Mouse (Mus musculus) left cerebral cortex, adult 18-20 months (tissue): ENCODE measurements around the gene Dmp1. TPM values are rescaled to one million over a fixed set of nuclear protein-coding genes. Genes with fewer than 3 reads are reported as not detected.

Experiments
- DNase-seq, 2 experiments: peaks; one replicate each; pipeline ENCODE4 v3.0.0; 2021 to 2022; ENCODE audit warnings: low spot score in 2 of 2, mixed read lengths in 1 of 2
- long read RNA-seq, 2 experiments: library from polyadenylated mRNA; stranded (forward); transcript quantifications; one replicate each; pipeline ENCODE4 v2.0.0; 2021
- total RNA-seq, 2 experiments: library from RNA; stranded (reverse); gene quantifications; 2 replicates each; pipeline ENCODE4 v1.2.3; 2021

Gene Dmp1
- 1 to 10 TPM; 6.7 to 7.2 TPM for total RNA-seq
- long read RNA-seq, experiment 1, partial matches to known transcripts = 0 of 10 reads
- long read RNA-seq, experiment 1, other reads (novel, unspliced or antisense) = 10 of 10 reads
- long read RNA-seq, experiment 2, partial matches to known transcripts = 2 of 7 reads
- long read RNA-seq, experiment 2, other reads (novel, unspliced or antisense) = 5 of 7 reads

- DNase-seq = no peak
These were observed at the start of gene Dmp1 for GRCm38 (mm10) chr5:104202351-104202750. Dmp1 (plus strand) TSS chr5:104202613.

- DNase-seq = no peak
These were observed 44.7 kb upstream of the Dmp1 start for GRCm38 (mm10) chr5:104157701-104158100.

- peak; percentile 43 to 61 for DNase-seq
These were observed 43.9 kb upstream of the Dmp1 start for GRCm38 (mm10) chr5:104158332-104159052.

DNA sequence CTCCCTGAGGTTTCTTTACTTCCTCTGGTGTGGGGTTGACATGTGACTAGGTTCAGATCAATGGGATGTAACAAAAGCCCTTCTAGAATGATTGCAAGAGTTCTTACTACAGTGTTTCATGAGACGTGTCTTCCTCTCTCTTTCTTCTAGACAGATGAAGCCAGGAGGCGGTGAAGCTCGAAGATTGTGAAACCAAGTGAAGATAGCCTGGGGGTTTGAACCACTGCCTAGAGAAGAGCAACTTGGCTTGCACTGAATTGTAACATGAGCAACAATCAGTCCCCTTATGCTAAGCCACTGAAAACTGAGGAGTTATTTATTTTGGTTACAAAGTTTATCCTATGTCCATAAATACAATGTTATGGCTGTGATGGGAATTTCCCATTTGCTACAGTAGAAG lies 41.8 kb upstream of the Dmp1 start:
- no peak for DNase-seq

GRCm38 (mm10) chr5:104161390-104161789 lies 41.0 kb upstream of the Dmp1 start:
- no peak for DNase-seq

DNA sequence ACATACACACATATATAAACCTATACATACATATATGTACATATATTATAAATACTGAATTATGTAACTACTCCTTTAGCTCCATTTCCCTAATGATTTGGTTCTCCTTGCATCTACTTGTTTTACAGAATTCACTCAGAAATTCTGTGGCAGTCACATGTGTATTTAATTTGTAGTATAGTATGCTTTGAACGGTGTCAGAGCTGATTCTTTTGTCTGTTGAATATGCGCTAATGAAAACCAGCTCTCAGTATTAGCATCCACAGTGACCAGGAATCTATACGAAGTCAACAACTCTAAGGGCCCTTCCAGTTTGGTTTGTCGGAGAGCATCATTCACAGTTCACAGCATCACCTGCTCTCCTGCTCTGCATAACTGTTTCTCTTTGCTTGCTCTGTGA lies 38.9 kb upstream of the Dmp1 start:
- DNase-seq = no peak

- DNase-seq = no peak
These were observed 32.0 kb upstream of the Dmp1 start, which contains the start of gene Dspp for GRCm38 (mm10) chr5:104170412-104170811. Dspp (plus strand) TSS chr5:104170712.

DNA sequence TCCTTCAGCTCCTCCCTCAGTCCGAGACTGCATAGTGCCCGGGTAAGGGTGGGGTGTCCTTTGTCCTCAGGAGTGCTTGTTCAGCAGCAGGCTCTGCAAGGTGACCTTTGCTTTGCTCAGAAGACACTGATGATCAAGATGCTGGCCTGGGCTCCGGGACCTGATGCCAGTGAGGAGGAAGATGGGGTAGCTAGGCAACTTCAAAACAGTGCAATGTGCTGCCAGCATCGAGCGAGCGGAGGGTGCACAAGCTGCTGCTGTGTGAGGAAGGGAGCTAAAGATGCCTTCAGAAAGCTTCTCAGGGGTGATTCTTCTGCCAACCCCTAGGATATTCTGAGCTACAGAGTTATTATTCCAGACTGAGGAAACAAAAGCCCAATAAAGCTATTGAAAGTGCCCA lies 29.3 kb upstream of the Dmp1 start:
- DNase-seq = peak; percentile 18 to 37

DNA sequence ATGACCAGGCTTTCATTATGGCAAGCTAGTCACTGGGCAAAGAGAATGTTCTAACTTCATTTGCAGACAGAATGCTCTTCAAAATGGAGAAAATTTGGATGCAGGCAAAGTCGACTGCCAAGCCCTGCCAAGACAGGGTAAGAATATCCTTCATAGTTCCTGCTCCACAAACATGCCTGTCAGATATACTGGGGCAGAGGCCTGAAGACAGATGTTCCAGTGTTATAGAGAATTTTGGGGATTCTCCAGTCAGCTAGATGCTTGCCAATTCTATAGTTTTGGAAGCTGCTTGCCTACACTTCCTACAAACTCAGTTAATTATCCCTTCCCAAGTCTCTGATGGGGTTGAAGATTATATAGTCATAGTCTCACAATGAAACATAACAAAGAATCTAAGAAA lies 18.7 kb upstream of the Dmp1 start:
- DNase-seq = no peak

- DNase-seq = no peak
These were observed 15.1 kb upstream of the Dmp1 start for GRCm38 (mm10) chr5:104187281-104187680.

GRCm38 (mm10) chr5:104195086-104195485 lies 7.3 kb upstream of the Dmp1 start:
- DNase-seq = no peak

- no peak for DNase-seq
These were observed 1.1 kb upstream of the Dmp1 start for GRCm38 (mm10) chr5:104201153-104201950.

DNA sequence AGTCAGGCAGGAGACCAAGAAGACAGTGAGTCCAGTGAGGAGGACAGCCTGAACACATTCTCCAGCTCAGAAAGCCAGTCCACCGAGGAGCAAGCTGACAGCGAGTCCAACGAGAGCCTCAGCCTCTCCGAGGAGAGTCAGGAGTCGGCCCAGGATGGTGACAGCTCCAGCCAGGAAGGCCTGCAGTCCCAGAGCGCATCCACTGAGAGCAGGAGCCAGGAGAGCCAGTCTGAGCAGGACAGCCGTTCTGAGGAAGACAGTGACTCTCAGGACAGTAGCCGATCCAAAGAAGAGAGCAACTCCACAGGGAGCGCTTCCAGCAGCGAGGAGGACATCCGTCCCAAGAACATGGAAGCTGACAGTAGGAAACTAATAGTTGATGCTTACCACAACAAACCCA lies 10.1 kb downstream of the Dmp1 start:
- no peak for DNase-seq

GRCm38 (mm10) chr5:104218926-104219325 lies 16.5 kb downstream of the Dmp1 start:
- peak; percentile 21 to 54 for DNase-seq

GRCm38 (mm10) chr5:104224299-104224698 lies 21.9 kb downstream of the Dmp1 start:
- no peak for DNase-seq

GRCm38 (mm10) chr5:104224750-104225149 lies 22.3 kb downstream of the Dmp1 start:
- no peak for DNase-seq

DNA sequence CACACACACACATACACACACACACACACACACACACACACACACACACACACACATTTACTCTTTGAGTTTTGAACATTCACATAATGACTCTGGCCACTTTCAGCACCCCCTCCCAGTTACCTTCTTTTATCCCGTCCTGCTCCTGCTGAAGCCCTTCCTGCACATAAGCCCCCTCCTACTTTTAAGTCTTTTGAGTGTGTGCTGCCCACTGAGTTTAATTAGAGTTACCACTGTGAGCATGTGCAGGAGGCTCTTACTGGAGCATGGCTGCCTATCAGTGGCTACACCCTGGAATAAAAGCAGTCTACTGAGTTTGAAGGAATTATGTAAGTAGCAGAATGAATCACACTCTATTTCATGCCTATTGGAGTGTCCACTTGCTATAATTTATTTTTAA lies 26.1 kb downstream of the Dmp1 start:
- no peak for DNase-seq

DNA sequence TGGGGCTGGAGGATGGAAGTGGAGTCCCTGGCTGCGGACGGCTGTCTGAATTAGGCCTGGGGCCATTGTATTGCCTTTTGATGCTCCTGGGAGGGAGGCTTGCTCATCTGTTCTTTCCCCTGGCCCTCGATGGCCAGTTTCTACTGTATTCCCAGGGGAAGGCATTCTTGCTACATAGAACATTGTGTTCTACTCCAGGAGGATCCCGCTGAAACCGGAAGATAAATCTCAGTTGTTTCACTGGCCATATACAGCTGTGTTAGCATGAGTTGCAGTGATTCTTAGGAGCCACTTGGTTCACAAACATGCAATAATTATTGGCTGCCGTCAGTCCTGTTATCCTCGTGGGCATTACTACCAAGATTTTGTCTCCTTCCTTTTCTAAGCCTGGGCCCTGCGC lies 34.3 kb downstream of the Dmp1 start:
- DNase-seq = no peak

GRCm38 (mm10) chr5:104239674-104240378 lies 37.4 kb downstream of the Dmp1 start:
- DNase-seq = peak in 1 of 2 experiments; percentile 5

- no peak for DNase-seq
These were observed 41.8 kb downstream of the Dmp1 start for GRCm38 (mm10) chr5:104244261-104244660.

DNA sequence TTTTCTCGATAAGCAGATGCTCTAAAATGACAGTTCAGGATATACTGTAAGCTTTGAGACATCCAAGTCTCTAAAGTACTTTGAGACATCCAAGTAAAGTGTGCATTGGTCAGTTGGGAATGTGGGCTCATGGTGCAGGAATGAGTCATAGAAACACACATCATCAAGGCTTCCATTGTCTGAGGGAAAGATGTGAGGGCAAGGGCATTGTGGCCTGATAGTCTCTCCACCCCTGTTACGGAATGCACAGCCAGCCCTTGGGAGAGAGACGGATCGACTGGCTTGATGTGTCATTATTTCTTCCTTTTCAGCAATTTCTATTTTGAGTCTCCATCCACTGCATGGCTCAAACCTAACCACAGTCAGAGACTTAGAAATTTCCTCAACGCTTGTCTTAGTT lies 49.4 kb downstream of the Dmp1 start:
- DNase-seq = no peak
